Mouse (Mus musculus) urinary bladder, postnatal 10 days (tissue): ENCODE results near the gene Gpi1.
A peak's percentile ranks its signal among the peaks of the same experiment; 100 is the strongest.
"Not testable (repeated sequence)": the region's sequence is repeated elsewhere in the genome, so short reads cannot be mapped to it uniquely, and the experiment has no call there.

Experiments used
- DNase-seq: peaks from one replicate; pipeline ENCODE4 v3.0.0; 2022; ENCODE audit warnings: low spot score

Gene Gpi1

GRCm38 (mm10) chr7:34229691-34230111 is 435 bp downstream of the Gpi1 start:
- no peak for DNase-seq

- DNase-seq, result no peak
Observed at GRCm38 (mm10) chr7:34229153-34229552, 983 bp downstream of the Gpi1 start.

DNA sequence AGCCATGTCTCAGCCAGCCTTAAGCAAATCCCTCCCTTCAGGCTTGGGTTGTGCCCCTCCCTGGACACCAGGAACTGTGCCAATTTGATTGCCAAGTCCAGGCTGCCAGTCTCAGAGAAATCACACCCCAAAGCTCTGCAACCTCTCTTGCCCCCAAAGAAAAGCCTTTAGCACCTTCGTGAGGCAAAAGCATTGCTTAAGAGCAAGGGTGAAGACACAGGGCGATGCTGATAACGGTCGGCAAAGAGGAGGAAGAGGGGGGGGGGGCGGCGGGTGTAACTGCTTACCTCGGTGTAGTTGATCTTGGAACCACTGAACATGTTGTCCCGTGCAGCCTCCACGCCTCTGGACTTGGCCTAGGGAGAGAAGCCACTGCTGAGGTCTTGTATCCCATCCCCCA is 1.5 kb downstream of the Gpi1 start:
- no peak for DNase-seq

DNA sequence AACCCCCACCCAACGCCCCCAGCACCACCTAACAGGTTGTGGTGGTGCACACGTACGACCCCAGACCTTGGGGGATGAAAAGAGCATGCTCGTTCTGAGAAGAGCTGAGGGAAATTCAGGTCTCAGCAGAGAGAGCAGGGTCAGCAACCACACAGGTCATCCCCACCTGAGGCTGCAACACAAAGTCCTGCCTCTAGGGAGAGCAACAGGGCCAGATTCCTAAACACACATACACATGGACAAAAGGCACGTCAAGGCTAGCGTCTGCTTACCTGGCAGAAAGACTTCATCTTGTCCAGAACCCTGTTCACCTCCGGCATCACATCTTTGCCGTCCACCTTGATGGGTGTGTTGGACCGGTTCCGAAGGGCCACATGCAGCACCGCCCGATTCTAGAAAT is 3.3 kb downstream of the Gpi1 start:
- no peak for DNase-seq

DNA sequence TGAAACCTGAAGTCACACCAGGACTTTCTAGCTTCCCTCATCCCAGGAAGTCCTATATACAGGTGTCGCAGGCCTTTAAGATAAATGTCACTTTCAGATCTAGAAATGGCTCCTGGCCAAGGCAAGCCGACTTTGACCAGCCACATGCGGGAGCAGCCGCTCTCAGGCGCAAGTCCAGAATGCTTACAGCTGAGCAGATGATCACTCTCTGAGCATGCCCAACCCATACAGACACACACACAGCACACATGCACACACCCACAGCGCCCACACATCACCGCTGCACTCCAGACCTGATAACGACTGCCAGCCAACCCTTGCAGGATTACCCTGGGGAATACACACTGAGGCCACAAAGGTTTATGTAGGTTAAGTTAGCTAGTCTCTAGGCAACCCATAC is 4.0 kb downstream of the Gpi1 start:
- no peak for DNase-seq

- DNase-seq, result no peak
Observed at GRCm38 (mm10) chr7:34224308-34224707, 5.8 kb downstream of the Gpi1 start.

DNA sequence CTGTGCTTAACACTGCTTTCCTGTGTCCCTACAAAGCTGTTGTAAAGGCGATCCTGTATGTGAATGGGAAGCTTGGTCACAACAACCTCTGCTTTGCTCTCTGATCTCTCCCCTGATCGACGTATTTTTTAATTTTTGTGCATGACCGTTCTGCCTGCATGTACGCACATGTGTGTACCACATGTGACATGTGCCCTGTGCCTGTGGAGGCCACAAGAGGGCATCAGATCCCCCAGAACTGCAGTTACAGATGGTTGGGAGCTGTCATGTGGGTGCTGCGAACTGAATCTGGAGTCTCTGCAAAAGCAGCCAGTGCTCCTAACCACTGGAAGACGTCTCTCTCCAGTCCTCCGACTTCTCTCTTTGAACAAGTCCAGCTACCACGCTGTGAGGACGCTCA is 7.8 kb downstream of the Gpi1 start:
- DNase-seq, result no peak

GRCm38 (mm10) chr7:34221594-34222250 is 8.4 kb downstream of the Gpi1 start:
- DNase-seq, result no peak

DNA sequence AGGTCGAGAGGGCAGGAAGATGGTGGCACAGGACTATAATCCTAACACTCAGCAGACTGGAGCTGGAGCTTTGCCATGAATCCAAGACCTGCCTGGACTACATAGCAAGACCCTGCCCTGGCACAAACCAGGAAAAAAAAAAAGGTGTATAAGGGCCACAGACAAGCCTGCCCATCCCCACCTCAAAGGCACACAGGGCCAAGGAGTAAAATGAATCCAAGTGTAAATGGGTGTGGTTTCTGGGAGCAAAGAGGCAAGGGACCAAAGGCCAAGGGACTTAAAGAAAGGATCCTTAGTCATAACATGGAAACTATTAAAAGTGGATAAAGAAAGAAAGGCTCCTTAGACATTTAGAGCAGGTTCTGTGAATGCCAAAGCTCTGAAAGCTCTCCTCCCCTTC is 11.6 kb downstream of the Gpi1 start:
- no peak for DNase-seq

DNA sequence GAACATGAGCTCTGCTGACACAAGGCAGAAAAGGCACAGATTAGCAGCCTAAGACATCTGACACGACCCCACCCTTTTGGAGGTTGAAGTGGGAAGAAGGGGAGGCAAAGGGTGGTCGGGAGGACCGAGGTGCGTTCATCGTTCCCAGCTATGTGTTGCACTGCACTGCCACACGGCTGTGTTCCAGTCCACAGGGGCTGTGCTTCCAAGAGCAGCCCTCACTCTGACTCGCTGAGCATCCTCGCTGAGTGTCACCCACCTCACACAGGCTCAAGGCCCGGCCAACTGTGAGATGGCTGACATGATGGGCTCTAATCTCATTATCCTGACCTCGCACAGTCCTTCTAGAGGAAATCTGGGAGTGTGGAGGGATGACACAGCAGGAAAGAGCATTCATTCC is 13.7 kb downstream of the Gpi1 start:
- DNase-seq, result no peak

DNA sequence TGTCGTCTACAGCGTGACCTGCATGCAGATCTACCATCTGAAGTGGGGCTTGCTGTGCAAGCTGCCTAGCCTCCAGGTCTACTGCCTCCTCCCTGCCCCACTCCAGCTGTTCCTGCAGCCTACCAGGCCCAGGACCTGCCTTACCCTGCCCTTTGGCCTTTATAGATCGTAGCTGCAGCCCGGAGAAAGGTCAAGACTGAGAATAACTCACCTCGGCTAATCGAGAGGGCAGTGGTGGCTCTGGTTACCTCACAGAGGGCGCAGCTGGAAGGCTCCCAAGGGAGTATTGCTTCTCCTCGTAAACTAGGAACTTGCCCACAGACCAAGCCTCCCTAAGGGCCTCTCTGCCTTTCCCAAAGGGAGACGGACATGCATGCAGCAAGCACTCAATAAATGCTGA is 14.7 kb downstream of the Gpi1 start:
- DNase-seq, result no peak

DNA sequence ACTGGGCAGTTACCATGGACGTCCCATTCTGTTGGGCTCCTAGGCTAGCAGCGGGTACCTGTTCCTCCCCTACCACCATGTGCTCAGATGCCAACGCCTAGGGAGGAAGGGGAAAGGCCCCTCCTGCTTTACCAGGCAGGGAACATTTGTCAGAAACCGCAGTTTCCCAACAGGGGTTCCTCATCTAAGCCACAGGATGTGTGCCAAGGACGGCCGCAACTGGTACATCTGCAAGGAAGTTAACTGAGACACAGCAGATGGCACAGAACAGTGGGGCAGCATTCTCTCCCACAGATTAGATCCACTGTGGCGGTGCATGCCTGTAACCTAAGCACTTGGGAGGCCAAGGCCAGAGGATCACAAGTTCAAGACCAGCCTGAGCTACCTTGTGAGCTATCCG is 15.5 kb downstream of the Gpi1 start:
- no peak for DNase-seq

- no peak for DNase-seq
Observed at GRCm38 (mm10) chr7:34213281-34213680, 16.9 kb downstream of the Gpi1 start.

DNA sequence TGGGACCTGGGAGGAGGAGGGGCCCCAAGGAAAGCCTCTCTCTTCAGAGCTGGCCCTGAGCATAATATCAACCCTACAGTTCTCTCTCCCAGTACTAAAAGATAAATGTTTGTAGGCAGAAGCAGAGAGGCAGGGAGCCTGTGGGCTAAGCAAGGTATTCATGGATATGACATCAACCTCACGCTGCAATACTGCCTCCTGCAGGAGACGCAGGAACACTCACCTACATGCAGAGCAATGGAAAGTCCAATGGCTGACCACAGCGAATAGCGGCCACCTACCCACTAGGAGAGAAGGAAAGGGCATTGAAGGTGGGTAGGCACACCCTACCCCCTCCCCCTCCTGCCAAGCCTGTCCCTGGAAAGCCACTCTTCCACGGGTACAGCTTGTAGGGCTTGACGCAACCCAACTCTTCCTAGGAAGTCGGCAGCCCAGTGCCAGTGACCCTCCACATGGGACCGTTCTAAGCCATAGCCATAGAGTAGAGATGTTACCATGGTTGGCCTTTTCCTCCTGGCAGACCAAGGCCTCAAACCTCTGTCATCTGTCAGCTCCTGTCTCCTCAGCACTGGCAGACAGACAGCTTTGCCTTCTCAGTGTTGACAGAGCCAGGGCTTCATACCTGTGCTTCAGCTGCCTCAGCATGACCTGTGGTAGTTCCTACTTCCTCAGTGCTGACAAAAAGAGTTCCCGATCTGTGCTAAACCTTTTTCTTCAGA is 21.9 kb downstream of the Gpi1 start:
- no peak for DNase-seq

DNA sequence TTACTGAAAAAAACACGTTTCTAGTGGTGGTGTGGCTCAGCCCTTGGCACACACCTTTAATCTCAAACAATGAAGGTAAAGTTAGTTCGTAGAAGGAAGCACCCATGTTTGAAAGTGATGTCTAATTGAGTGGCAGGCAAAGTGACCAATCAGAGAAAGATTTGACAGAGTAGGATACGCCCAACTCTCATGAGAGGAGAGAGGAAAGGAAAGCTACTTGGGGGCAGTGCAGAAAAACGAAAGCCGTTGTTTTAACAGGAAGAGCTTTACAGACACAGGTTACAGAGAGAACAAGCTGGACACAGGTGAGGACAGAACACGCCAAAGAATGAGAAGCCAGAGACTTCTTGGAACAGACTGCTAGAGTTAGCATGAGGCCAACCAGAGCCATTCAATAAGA is 23.8 kb downstream of the Gpi1 start:
- DNase-seq, result no peak

DNA sequence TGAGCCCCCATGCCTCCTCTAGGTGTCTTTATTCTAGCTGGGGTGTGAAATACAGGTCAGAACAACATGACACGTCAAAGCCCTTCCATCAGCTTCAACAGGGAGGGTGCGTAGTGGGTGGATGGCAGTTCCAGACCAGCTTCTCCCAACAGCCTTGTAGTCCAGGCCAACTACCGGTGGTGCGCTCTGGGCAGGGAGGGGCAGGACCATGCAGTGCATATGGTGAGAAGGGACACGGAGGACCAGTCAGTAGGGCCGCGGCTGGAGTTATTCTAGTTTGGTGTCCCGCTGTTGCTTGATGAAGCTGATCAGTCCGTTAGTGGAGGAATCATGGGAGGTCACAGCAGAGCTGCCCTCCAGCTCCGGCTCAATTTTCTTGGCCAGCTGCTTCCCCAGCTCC is 28.0 kb downstream of the Gpi1 start:
- not testable (repeated sequence) for DNase-seq

DNA sequence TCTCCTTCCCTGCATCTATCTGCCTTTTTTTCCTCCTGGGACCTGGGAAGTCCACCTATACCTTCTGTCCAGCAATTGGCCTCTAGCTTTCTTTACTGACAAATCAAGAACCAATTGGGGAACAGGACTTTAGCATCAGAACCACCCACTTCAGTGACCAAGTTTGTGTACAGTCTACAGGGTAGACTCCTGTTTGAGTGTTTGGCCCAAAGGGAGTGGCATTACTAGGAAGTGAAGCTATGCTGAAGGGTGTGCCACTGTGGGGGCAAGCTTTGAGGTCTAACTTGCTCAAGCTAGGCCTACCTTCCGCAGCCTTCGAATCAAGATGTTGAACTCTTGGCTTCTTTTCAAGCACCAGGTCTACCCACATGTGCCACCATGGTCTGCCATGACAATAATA is 29.3 kb downstream of the Gpi1 start:
- DNase-seq, result no peak

DNA sequence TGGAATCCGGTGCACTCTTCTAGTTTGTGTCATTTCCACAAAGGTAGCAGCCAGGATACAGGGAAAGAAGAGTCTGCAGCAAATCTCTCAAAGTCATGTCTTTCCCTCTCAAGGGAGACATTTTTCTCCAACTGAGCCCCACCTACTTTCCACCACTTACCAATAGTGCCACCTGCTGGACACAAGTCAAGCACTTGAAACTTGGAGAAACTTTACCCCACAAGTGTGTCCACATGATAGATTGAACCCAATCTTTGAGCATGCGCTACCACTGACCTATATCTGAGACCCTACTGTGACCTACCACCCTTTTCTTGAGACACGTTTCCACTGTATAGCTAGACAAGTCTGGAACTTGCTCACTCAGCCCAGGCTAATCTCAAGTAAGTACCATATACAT is 31.8 kb downstream of the Gpi1 start:
- DNase-seq, result no peak

- DNase-seq, result peak; percentile 83
Observed at GRCm38 (mm10) chr7:34196132-34197128, 33.7 kb downstream of the Gpi1 start, which contains the start of gene Pdcd2l. Pdcd2l (minus strand) TSS chr7:34196661.

GRCm38 (mm10) chr7:34195632-34196031 is 34.5 kb downstream of the Gpi1 start:
- DNase-seq, result no peak

GRCm38 (mm10) chr7:34192825-34193224 is 37.3 kb downstream of the Gpi1 start:
- no peak for DNase-seq

DNA sequence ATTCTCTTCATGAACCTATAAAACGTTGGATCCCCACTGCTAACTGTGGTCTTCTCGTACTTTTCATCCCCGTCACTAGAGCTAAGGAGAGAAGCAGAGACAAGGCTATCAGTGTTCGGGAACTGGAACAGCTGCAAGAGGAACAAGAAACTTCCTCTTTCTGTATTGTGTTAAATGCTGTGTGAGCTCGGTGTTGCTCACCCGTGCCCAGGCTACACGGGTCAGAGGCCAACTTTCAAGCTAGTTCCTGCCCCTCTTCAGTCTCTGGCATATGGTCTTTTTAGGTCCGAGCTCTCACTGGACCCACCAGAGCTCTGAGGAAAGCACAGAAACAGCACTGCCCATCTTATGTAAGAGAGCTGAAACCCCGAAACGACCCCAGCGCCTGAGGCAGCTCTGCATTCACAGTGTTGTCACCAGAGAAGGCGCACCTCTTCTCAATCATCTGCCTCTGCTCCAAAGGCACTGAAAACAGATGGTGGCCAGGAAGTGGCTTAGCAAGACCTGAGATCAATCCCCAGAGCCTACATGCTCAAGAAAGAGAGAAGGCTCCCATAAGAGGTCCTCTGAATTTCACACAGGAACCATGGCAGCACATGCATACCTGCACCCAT is 40.7 kb downstream of the Gpi1 start:
- DNase-seq, result no peak
